Mouse (Mus musculus) kidney, adult 2 months (tissue): ENCODE data around the gene B2m. TPM values are rescaled to one million over a fixed set of nuclear protein-coding genes. Genes with fewer than 3 reads are reported as not detected.

Experiments
- DNase-seq: peaks from one replicate; pipeline ENCODE4 v3.0.0; 2021
- H3K27ac ChIP-seq: fragments of 200-500 bp; 2 replicates; pipeline ENCODE4 v1.5.1; 2012; ENCODE audit warnings: low read depth, low read length, control low read depth, inconsistent platforms; ENCODE audit not compliant: insufficient read depth
- H3K27me3 ChIP-seq: fragments of 200-500 bp; replicated peaks from 2 replicates; pipeline ENCODE4 v1.6.1; 2012; ENCODE audit warnings: mild to moderate bottlenecking, moderate library complexity, low read length, inconsistent platforms; ENCODE audit not compliant: control insufficient read depth, insufficient read depth
- H3K36me3 ChIP-seq: fragments of 200-500 bp; 2 replicates; pipeline ENCODE4 v1.6.1; 2012; ENCODE audit warnings: mild to moderate bottlenecking, moderate library complexity, low read length, inconsistent platforms; ENCODE audit not compliant: control insufficient read depth, insufficient read depth
- H3K4me1 ChIP-seq: fragments of 200-500 bp; 2 replicates; pipeline ENCODE4 v1.6.1; 2011; ENCODE audit warnings: low read length; ENCODE audit not compliant: control insufficient read depth, insufficient read depth
- H3K4me3 ChIP-seq: fragments of 200-500 bp; 2 replicates; pipeline ENCODE4 v1.5.1; 2011; ENCODE audit warnings: mild to moderate bottlenecking, low read depth, low read length, control low read depth; ENCODE audit not compliant: insufficient read depth
- CTCF ChIP-seq: fragments of 200-500 bp; conservative IDR thresholded peaks from 2 replicates; pipeline ENCODE4 v1.5.1; 2011; ENCODE audit warnings: low read depth, mild to moderate bottlenecking, control low read depth, low read length, moderate library complexity, mixed read lengths; ENCODE audit not compliant: insufficient read depth, insufficient read length
- POLR2A ChIP-seq: fragments of 200-500 bp; IDR thresholded peaks from one replicate; pipeline ENCODE4 v1.6.1; 2011; ENCODE audit warnings: low read depth, low read length, control low read depth
- WGBS: fragments of 180-500 bp; shearing (Covaris S2); methylation state at CpG from one replicate; pipeline ENCODE4 v1.1.7; 2018; 5-methylcytosine and 5-hydroxymethylcytosine counted together
- polyA plus RNA-seq: library from polyadenylated mRNA; depleted of rRNA; stranded (reverse); fragments of >200 nt; gene quantifications from 2 replicates; pipeline ENCODE4 v1.2.3, GENCODE M21; 2012

Gene B2m
- polyA plus RNA-seq, 1 experiment: 854 TPM

DNA sequence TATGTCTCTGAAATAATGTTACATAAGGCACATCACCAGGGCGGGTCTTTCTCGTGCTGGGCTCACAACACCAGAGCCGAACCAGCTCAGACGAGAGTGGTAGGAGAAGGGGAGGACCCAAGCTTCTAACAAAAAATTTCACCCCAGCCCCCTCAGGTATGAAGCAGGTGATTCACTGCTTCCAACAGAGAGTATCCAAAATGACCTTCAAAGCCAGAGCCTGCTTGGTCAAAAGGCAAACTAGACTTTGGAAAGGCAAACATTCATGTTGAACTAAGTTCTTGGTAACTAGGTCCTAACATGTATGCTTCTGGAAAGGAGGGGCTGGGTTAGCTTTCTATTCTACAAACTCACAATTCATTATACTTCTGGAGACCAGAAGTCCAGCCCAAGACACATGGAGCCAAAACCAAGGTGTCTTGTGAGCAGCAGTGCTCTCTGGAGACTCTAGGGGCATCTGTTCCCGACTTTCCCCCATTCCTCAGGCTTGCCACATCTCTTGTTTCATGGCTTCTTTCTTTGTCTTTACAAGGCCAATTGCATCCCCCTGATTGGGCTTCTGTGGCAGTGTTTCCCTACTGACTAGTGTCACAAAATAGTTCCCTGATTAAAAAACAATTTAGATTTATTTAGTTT lies 6.0 kb upstream of the B2m start:
- Histone ChIP-seq H3K36me3 (no peaks in the 10 kb centered on the region), H3K4me3 (no peak overlapping the region), H3K27ac (no peak overlapping the region), H3K27me3 (no peaks in the 10 kb centered on the region), H3K4me1 (0 out of 2 replicates have a peak, but pooled peaks cover 5% of the 10 kb centered on the region)
- TF ChIP-seq CTCF: peak; percentile 26; the same call in 1 of the 2 replicates
- no peak for TF ChIP-seq POLR2A
- WGBS: 76% methylated on average over 5 of the region's 5 CpGs
- no peak for DNase-seq

DNA sequence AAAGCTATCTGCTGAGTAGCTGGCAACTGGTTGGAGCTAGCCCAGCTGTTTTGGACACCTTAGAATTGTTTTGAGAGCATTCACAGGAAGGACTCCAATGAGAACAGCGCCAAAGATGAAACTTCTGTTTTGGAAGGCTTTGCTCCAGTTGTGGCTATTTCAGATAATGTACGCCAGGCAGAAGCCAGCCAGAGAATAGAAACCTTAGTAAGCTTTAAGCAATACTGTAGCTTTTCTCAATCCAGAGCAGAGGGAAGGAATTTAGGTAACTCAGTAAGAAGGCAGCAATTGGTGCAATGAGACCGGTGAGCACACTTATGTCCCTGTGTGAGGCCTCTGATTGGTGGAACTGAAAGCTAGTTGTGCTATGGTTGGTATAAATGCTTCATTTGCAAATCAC lies 4.4 kb upstream of the B2m start:
- DNase-seq: no peak
- TF ChIP-seq POLR2A (no peak), CTCF (no peak)

DNA sequence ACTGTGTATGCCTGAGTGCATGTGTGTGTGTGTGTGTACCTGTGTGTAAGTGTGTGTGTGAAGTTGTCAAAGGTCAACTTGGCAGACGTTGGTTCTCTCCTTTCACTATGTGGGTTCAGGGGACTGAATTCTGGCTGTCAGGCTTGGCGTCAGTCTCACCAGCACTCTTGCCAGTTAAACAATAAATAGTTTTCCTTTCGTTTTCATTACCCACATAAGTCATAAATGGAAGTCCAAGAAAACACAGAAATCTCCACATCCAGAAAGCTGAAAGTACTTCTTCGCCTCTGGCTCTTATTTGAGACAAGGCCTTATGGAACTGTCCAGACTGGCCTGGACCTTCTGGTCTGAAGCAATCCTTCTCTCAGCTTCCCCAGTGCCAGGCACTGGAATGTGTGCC lies 1.7 kb upstream of the B2m start:
- TF ChIP-seq POLR2A (no peak), CTCF (no peak)
- WGBS: 59% methylated on average over 4 of the region's 4 CpGs
- DNase-seq: peak; percentile 22
- H3K27me3 ChIP-seq: no peaks in the 10 kb centered on the region
- H3K4me1 ChIP-seq: no peaks in the 10 kb centered on the region
- peak overlapping the region; percentile 30; the same call in 1 of the 2 replicates for H3K27ac ChIP-seq
- H3K4me3 ChIP-seq: no peak overlapping the region
- H3K36me3 ChIP-seq: no peaks in the 10 kb centered on the region

More for the DNA sequence above, 4.4 kb upstream of the B2m start:
- Histone ChIP-seq H3K4me3 (no peak overlapping the region), H3K4me1 (0 out of 2 replicates have a peak, but pooled peaks cover under 1% of the 10 kb centered on the region), H3K36me3 (no peaks in the 10 kb centered on the region), H3K27ac (no peak overlapping the region), H3K27me3 (no peaks in the 10 kb centered on the region)
- WGBS: 96% methylated on average over 3 of the region's 3 CpGs

DNA sequence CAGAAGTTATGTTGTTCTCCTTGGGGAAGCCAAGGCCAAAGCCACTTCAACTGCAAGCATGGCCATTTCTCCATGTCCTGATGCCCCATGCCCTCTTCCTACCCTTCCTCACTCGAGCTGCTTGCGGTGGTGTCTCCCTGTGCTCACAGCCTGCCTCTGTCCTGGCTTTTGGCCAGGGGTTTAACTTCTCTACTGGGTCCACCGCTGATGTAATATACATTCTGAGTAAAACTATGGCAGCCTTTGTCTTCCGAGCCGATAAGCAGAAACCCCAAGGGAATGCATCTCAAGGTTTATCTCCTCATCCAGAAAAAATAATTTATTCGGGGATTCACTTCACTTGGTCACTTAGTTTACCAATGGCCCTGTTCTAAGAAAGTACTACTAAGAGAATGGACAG lies 799 bp upstream of the B2m start:
- H3K36me3 ChIP-seq: no peaks in the 10 kb centered on the region
- peak overlapping the region; percentile 72 for H3K27ac ChIP-seq
- DNase-seq: peak; percentile 37
- H3K27me3 ChIP-seq: no peaks in the 10 kb centered on the region
- no peak overlapping the region for H3K4me3 ChIP-seq
- TF ChIP-seq POLR2A: no peak
- no peak for TF ChIP-seq CTCF
- WGBS: 59% methylated on average over 6 of the region's 6 CpGs
- no peaks in the 10 kb centered on the region for H3K4me1 ChIP-seq

DNA sequence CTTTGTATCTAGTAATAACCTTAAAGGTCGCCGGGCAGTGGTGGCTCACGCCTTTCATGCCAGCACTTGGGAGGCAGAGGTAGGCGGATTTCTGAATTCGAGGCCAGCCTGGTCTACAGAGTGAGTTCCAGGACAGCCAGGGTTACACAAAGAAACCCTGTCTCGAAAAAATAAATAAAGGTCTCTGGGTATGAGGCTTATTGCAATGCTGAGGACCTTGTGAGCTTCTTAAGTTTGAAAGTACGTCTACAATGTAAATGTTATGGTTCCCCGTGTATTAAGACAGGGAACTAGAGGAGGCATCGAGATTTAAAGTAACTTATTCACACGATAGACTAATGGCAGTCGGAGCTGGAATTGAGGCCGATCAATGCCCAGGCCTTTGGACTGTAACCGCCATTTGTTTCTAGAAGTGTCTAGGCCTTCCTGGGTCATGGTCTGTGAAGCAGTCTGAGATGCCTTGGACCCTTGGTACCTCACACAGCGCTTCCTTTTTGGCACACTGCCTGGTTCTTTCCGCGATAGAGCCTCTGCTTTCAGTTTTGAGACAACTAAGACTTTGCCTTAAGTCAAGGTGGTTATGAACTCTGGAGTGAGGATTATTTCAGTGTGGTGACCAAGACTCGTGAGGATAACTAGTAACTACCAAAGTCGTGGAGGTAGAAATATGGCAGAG lies 894 bp downstream of the B2m start:
- Histone ChIP-seq H3K27me3 (no peaks in the 10 kb centered on the region), H3K4me1 (no peaks in the 10 kb centered on the region), H3K27ac (peak overlapping the region; percentile 74), H3K4me3 (peak overlapping the region; percentile 65), H3K36me3 (no peaks in the 10 kb centered on the region)
- 21% methylated on average over 18 of the region's 18 CpGs for WGBS
- TF ChIP-seq POLR2A: no peak
- TF ChIP-seq CTCF: no peak
- peak; percentile 90 for DNase-seq

GRCm38 (mm10) chr2:122149316-122149715 lies 1.8 kb downstream of the B2m start:
- no peak overlapping the region for H3K4me3 ChIP-seq
- 79% methylated on average over 6 of the region's 6 CpGs for WGBS
- H3K27ac ChIP-seq: no peak overlapping the region
- no peaks in the 10 kb centered on the region for H3K4me1 ChIP-seq
- DNase-seq: no peak
- TF ChIP-seq CTCF (no peak), POLR2A (no peak)
- no peaks in the 10 kb centered on the region for H3K27me3 ChIP-seq
- H3K36me3 ChIP-seq: no peaks in the 10 kb centered on the region

DNA sequence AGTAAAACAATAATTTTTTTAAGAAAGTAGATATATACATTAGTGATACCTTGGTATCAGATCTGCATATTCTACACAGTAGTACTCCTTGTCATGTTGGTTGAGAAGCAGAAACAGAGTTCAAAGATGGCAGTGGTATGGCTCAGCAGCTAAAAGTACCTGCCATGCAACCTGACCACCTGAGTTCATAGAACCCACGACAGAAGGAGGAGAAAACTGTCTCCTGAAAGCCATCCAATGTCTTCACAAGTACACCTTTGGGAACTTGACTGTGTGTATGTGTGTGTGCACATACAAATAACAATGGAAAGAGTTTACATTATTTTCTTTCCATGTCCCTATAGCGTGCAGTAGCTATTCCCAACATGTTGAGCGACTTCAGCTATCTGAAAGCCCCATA lies 2.2 kb downstream of the B2m start:
- no peak for DNase-seq
- H3K4me1 ChIP-seq: no peaks in the 10 kb centered on the region
- WGBS: 75% methylated on average over 3 of the region's 3 CpGs
- H3K36me3 ChIP-seq: no peaks in the 10 kb centered on the region
- TF ChIP-seq POLR2A (no peak), CTCF (no peak)
- no peak overlapping the region for H3K27ac ChIP-seq
- H3K27me3 ChIP-seq: no peaks in the 10 kb centered on the region
- no peak overlapping the region for H3K4me3 ChIP-seq
